Comparison of ENCODE assay signal across 33 mouse cellular contexts in genomic region chr2:31111685-31112084, GRCm38 (mm10). TPM values are rescaled to one million over a fixed set of nuclear protein-coding genes. Genes with fewer than 3 reads are reported as not detected.
A peak's percentile ranks its signal among the peaks of the same experiment; 100 is the strongest.
DNase-seq lines count a peak whose midpoint lies in the region; ATAC-seq and TF ChIP-seq lines count a peak whose summit lies in the region.
"Had no signal": no experiment of that assay in that cellular context is flagged by ENCODE, and none has a peak within 500 bp of the region (broad histone marks: within the 10 kb centered on the region; RNA-seq: fewer than 3 reads in every experiment).

No protein-coding gene starts in this region.

- peaks cover 41% of the 10 kb centered on the region for H3K4me1 ChIP-seq in embryonic facial prominence, embryonic 14.5 days (ENCODE audit: control insufficient read depth, insufficient read depth, low read length)
- peaks cover 51% of the 10 kb centered on the region for H3K4me1 ChIP-seq in limb, embryonic 15.5 days

- no peak overlapping the region for H3K9ac ChIP-seq in embryonic facial prominence, embryonic 14.5 days (ENCODE audit: low read depth, low read length)
- no peak overlapping the region for H3K9ac ChIP-seq in limb, embryonic 15.5 days
- H3K9ac ChIP-seq: forebrain, embryonic 13.5 days; heart, embryonic 13.5 days; hindbrain, embryonic 15.5 days; liver, embryonic 12.5 days; midbrain, embryonic 12.5 days; neural tube, embryonic 12.5 days had no signal

- H3K4me3 ChIP-seq in gastrocnemius, adult 2 months = no peak overlapping the region
- H3K4me3 ChIP-seq in layer of hippocampus, adult 2 months = no peak overlapping the region
- no peak overlapping the region for H3K4me3 ChIP-seq in embryonic facial prominence, embryonic 14.5 days (ENCODE audit: low read depth, low read length)
- no peak overlapping the region for H3K4me3 ChIP-seq in limb, embryonic 15.5 days
- H3K4me3 ChIP-seq: erythroblast, embryonic 14.5 days; forebrain, embryonic 13.5 days; heart, embryonic 13.5 days; hindbrain, embryonic 10.5 days; hindbrain, embryonic 15.5 days; liver, embryonic 12.5 days; midbrain, embryonic 12.5 days; myocyte; neural tube, embryonic 12.5 days had no signal

- no peak for TF ChIP-seq CTCF in gastrocnemius, adult 2 months (IDR thresholded peaks at IDR 0.05)
- TF ChIP-seq CTCF in layer of hippocampus, adult 2 months (conservative IDR thresholded peaks at IDR 0.05) = no peak

- H3K36me3 ChIP-seq in embryonic facial prominence, embryonic 14.5 days (ENCODE audit: control insufficient read depth, insufficient read depth, low read length) = no peaks in the 10 kb centered on the region
- no peaks in the 10 kb centered on the region for H3K36me3 ChIP-seq in limb, embryonic 15.5 days
- H3K36me3 ChIP-seq: hindbrain, embryonic 15.5 days; liver, embryonic 12.5 days; midbrain, embryonic 12.5 days; neural tube, embryonic 12.5 days had no signal

- no peak for DNase-seq in gastrocnemius, adult 2 months
- DNase-seq in gastrocnemius, postnatal 36 days = no peak
- DNase-seq in layer of hippocampus, adult 2 months (ENCODE audit: low spot score in 2 of 2) = no peak
- DNase-seq in layer of hippocampus, adult 18-20 months (ENCODE audit: low spot score in 2 of 2) = no peak
- no peak for DNase-seq in embryonic facial prominence, embryonic 14.5 days (ENCODE audit: low spot score)
- DNase-seq: adrenal gland, adult 2 months; adrenal gland, postnatal 36 days; B cell, adult 2 months; cerebellum, adult 8-10 months; cerebellum, postnatal 36 days; kidney, adult 11 months; kidney, postnatal 36 days; layer of hippocampus, postnatal 36 days; lung, adult 18-20 months; lung, postnatal 4 days; right cerebral cortex, adult 18-20 months; right cerebral cortex, postnatal 4 days; thymus, postnatal 4 days had no signal

- no peaks in the 10 kb centered on the region for H3K27me3 ChIP-seq in embryonic facial prominence, embryonic 14.5 days (replicated peaks; ENCODE audit: control insufficient read depth, insufficient read depth, low read length)
- H3K27me3 ChIP-seq in limb, embryonic 15.5 days = no peaks in the 10 kb centered on the region
- H3K27me3 ChIP-seq: forebrain, embryonic 13.5 days; heart, embryonic 13.5 days; hindbrain, embryonic 15.5 days; liver, embryonic 12.5 days; megakaryocyte, embryonic 14.5 days; midbrain, embryonic 12.5 days; neural tube, embryonic 12.5 days had no signal

- ATAC-seq in embryonic facial prominence, embryonic 14.5 days (ENCODE audit: low read depth) = no peak
- no peak for ATAC-seq in limb, embryonic 15.5 days (ENCODE audit: insufficient number of reproducible peaks, low FRiP score, low TSS enrichment, low read depth)
- ATAC-seq in erythroblast, adult 5-6 weeks (replicated peaks; ENCODE audit: low FRiP score, poor library complexity, severe bottlenecking) = no peak
- ATAC-seq: activated CD4-positive, CD25-positive, alpha-beta regulatory T cell, adult 4 months; forebrain, embryonic 13.5 days; inflammation-experienced regulatory T-cells, adult 6 months; liver, embryonic 12.5 days; lung, postnatal 0 days had no signal

- H3K27ac ChIP-seq in gastrocnemius, adult 2 months = peak overlapping the region; percentile 5; the same call in 1 of the 2 replicates
- peak overlapping the region; percentile 23; the same call in 1 of the 2 replicates for H3K27ac ChIP-seq in layer of hippocampus, adult 2 months
- H3K27ac ChIP-seq in embryonic facial prominence, embryonic 14.5 days (replicated peaks; ENCODE audit: low read depth, low read length) = peak overlapping the region; percentile 58; the same call in 1 of the 2 replicates
- peak overlapping the region; percentile 72 for H3K27ac ChIP-seq in limb, embryonic 15.5 days
- H3K27ac ChIP-seq: heart, embryonic 13.5 days; hindbrain, embryonic 10.5 days; hindbrain, embryonic 15.5 days; liver, embryonic 12.5 days; midbrain, embryonic 12.5 days; neural tube, embryonic 12.5 days had no signal

- whole genome bisulfite sequencing in embryonic facial prominence, embryonic 14.5 days = 49% methylated on average over 6 of the region's 6 CpGs
- WGBS in limb, embryonic 15.5 days = 50% methylated on average over 6 of the region's 6 CpGs

- no peak overlapping the region for H3K4me2 ChIP-seq in embryonic facial prominence, embryonic 14.5 days (ENCODE audit: low read depth, low read length)
- no peak overlapping the region for H3K4me2 ChIP-seq in limb, embryonic 15.5 days
- H3K4me2 ChIP-seq: forebrain, embryonic 13.5 days; heart, embryonic 13.5 days; hindbrain, embryonic 15.5 days; liver, embryonic 12.5 days; midbrain, embryonic 12.5 days; neural tube, embryonic 12.5 days had no signal

- intact Hi-C loops in gastrocnemius, adult 2 months (cut with DNase I) = no loop called here
- intact Hi-C loops in gastrocnemius, postnatal 36 days (cut with DNase I) = no loop called here

- 0 out of 2 replicates have a peak, but pooled peaks cover 7% of the 10 kb centered on the region for H3K9me3 ChIP-seq in embryonic facial prominence, embryonic 14.5 days (ENCODE audit: control insufficient read depth, low read length)
- H3K9me3 ChIP-seq in limb, embryonic 15.5 days = no peaks in the 10 kb centered on the region
- H3K9me3 ChIP-seq: forebrain, embryonic 13.5 days; heart, embryonic 13.5 days; hindbrain, embryonic 15.5 days; liver, embryonic 12.5 days; megakaryocyte, embryonic 14.5 days; midbrain, embryonic 12.5 days; neural tube, embryonic 12.5 days had no signal

RNA-seq across cellular contexts. Expression of gene Fnbp1, which starts 30.1 kb away (rescaled TPM):
- total RNA-seq in gastrocnemius, adult 2 months (2021) = 10 to 100 TPM in 1 of 2 experiments, 1 to 10 TPM in 1; 7.9 to 13.2 TPM
- 10 to 100 TPM; 10.6 to 10.7 TPM for total RNA-seq in gastrocnemius, postnatal 36 days (2021)
- 100 to 1,000 TPM; 113 to 120 TPM for total RNA-seq in layer of hippocampus, adult 2 months (2021)
- 100 to 1,000 TPM; 111 to 130 TPM for total RNA-seq in layer of hippocampus, adult 18-20 months (2021)
- polyA plus RNA-seq in embryonic facial prominence, embryonic 14.5 days (2014; fragmentation: Nextera tagmentation; extraction: Ambion mirVana) = 21.7 and 24.9 TPM in 2 replicates
- 27.1 and 27.5 TPM in 2 replicates for polyA plus RNA-seq in limb, embryonic 15.5 days (2015; fragmentation: Nextera tagmentation; extraction: Ambion mirVana)
- total RNA-seq in erythroblast, adult 5-6 weeks (2015; ENCODE audit: low replicate concordance) = 15.5 and 20.4 TPM in 2 replicates
- 2.9 and 6.1 TPM in 2 replicates for total RNA-seq in erythroblast, adult 5-6 weeks (2017; ENCODE audit: low replicate concordance)

RNA-seq across cellular contexts. Expression of gene Gpr107, which starts 40.4 kb away (rescaled TPM):
- total RNA-seq in gastrocnemius, adult 2 months (2021) = 10 to 100 TPM; 24.5 to 29.0 TPM
- 10 to 100 TPM; 19.2 to 23.8 TPM for total RNA-seq in gastrocnemius, postnatal 36 days (2021)
- total RNA-seq in layer of hippocampus, adult 2 months (2021) = 10 to 100 TPM; 50.5 to 53.1 TPM
- total RNA-seq in layer of hippocampus, adult 18-20 months (2021) = 10 to 100 TPM; 42.5 to 48.2 TPM
- 27.4 and 28.6 TPM in 2 replicates for polyA plus RNA-seq in embryonic facial prominence, embryonic 14.5 days (2014; fragmentation: Nextera tagmentation; extraction: Ambion mirVana)
- 41.9 and 42.3 TPM in 2 replicates for polyA plus RNA-seq in limb, embryonic 15.5 days (2015; fragmentation: Nextera tagmentation; extraction: Ambion mirVana)
- 2.5 and 10.7 TPM in 2 replicates for total RNA-seq in erythroblast, adult 5-6 weeks (2015; ENCODE audit: low replicate concordance)
- 11.7 TPM in 2 replicates for total RNA-seq in erythroblast, adult 5-6 weeks (2017; ENCODE audit: low replicate concordance)

Comparison
In these comparisons a context has a peak if more than half of its experiments do, and no peak if none do; other contexts are left out.
1. H3K27ac ChIP-seq: peak in every context shown above with its lines; median percentile 72 in limb, embryonic 15.5 days; 58 in embryonic facial prominence, embryonic 14.5 days; 23 in layer of hippocampus, adult 2 months; 5 in gastrocnemius, adult 2 months.
2. RNA of gene Fnbp1, which starts 30.1 kb away (total RNA-seq): 111 to 130 TPM in layer of hippocampus, adult 18-20 months and 113 to 120 TPM in layer of hippocampus, adult 2 months; 2.9 to 20.4 TPM in erythroblast, adult 5-6 weeks, 7.9 to 13.2 TPM in gastrocnemius, adult 2 months and 10.6 to 10.7 TPM in gastrocnemius, postnatal 36 days; every median in the first group is over 4 times any median in the second.